Mouse (Mus musculus) right cerebral cortex, postnatal 10 days (tissue): ENCODE data around the gene Plekhh3.

Experiments
- DNase-seq, 2 experiments: peaks; one replicate each; pipeline ENCODE4 v3.0.0; 2021; ENCODE audit warnings: low spot score in 2 of 2

Plekhh3 gene

DNA sequence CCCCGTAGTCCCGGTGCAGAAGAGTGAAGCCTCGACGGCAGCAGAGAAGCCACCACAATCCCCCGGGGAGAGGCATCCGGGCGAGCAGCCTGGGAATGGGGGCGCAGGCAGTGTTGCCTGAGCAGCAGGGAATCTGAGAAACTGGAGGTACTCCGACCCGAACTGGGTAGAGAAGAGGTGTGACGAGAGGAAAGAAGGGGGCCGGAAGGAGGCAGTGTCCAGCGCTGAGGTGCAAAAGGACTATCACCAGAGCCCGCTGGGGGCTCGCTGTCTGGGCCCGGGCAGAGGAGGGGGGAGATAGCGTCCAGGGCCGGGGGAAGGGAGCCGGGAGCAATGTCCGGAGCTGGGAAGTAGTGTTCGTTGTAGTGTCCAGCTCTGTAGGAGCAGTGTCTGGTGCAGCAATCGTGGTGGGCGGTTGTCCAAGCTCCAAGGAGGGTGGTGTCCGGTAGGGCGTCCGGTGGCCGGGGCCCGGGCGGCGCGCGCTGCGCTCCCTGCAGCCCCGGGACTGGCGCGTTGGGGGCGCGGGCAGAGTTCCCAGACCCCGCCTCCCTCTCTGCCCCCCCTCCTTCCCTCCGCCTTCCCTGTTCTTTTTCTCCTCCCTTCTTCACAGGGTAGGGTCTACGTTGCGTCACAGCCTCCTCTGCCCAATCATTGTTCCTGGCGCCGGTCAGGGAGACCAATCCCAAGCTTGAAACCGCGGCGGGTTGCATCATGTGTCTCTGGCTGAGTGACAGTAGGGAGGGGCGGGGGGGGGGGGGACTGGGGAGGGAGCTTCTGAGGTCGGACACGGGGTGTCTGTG lies at the start of gene Plekhh3:
Gene Plekhh3 (minus strand): TSS at position 541 of the 800 bp plus-strand sequence.
- DNase-seq = peak; percentile 98 to 99

DNA sequence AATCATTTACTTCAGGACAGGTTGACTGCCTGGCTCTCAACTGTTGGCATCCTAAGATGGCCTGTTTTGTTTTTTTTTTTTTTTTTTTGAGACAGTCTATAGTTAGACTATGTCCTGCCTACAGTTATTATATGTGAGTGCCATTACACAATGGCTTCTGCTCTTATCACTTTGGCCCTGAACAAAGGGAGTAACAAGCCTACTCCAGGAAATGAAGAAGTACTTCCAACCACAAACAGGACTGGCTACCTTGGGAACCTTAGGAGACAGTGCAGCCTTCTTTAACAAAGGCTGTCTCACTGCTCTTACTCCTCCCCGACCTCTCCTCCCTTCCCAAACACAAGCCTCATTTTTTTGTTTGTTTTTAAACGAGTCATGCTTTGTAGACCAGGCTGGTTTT lies 49.7 kb upstream of the Plekhh3 start:
- no peak for DNase-seq

DNA sequence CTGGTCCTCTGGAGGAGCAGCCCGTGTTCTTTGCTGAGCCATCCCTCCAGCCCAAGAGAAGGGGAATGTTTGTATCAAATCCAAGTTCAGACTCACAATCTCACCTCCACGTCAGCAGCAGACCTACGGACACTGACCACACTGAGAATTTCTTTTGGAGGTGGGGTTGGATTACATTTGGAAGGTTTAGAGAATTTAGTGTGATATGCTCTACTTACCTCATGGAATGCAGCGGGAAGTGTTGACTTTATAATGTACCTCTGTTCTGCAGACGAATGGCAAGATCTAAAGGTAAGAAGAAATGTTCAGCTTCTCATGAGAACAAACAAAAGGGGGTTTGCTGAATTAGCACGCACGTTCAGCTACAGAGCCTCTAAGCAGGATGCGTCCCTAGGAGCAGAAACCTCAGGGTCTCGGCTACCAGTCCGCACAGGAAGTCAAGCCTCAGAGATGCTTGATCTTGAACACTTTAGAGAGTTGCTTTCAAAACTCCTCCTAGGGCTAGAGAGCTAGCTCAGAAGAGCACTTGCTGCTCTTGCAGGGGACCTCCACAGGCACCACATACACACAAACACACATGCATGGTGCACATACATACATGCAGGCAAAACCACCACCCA lies 47.4 kb upstream of the Plekhh3 start:
- no peak for DNase-seq

- no peak for DNase-seq
Measured at GRCm38 (mm10) chr11:101216936-101217335, 45.8 kb upstream of the Plekhh3 start.

- DNase-seq = no peak
Measured at GRCm38 (mm10) chr11:101211970-101212369, 40.8 kb upstream of the Plekhh3 start.

GRCm38 (mm10) chr11:101200986-101201385 lies 29.8 kb upstream of the Plekhh3 start:
- DNase-seq = peak in 1 of 2 experiments; percentile 72

GRCm38 (mm10) chr11:101199555-101199954 lies 28.4 kb upstream of the Plekhh3 start:
- DNase-seq = no peak

DNA sequence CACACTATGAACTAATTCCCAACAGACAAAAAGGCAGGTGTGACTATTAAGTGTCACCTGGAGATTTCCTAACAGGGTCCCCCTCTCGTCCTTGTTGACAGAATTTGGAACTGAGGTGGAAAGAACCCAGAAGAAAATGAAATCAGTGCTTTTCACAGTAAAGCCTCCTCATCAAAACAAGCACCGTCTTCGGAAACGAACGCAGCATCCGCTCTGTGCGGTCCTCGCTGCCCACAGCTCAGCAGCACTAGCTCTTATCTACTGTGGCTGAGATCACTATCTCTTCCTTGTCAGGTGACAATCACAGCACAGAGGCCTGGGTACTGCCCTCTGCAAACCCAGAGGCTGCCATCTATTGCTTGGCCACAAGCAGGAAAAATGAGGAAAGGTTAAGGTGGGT lies 25.0 kb upstream of the Plekhh3 start:
- no peak for DNase-seq

GRCm38 (mm10) chr11:101195571-101195970 lies 24.4 kb upstream of the Plekhh3 start:
- DNase-seq = no peak

- DNase-seq = no peak
Measured at GRCm38 (mm10) chr11:101195101-101195500, 23.9 kb upstream of the Plekhh3 start.

DNA sequence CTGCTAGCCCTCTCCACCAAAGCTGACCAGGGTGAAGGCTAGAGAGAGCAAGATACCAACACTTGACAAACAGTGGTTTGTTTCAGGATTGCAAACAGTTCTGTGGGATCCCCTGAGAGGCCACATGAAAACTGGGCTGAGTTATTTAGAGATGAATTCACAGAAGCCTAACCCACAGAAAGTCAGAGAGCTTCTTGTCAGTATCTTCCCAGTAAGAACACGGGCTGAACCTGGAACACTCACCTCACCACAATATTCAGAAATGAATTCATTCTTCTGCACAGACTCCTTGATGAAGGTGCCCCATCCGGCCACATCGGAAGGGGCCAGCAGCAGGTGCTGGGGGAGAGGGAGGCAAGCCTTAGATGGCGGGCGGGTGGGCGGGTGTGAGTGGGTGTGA lies 23.5 kb upstream of the Plekhh3 start:
- DNase-seq = no peak

GRCm38 (mm10) chr11:101194137-101194536 lies 23.0 kb upstream of the Plekhh3 start:
- DNase-seq = no peak

GRCm38 (mm10) chr11:101193076-101193475 lies 21.9 kb upstream of the Plekhh3 start:
- no peak for DNase-seq

- no peak for DNase-seq
Measured at GRCm38 (mm10) chr11:101192646-101193045, 21.5 kb upstream of the Plekhh3 start.

GRCm38 (mm10) chr11:101191919-101192470 lies 20.8 kb upstream of the Plekhh3 start:
- no peak for DNase-seq

GRCm38 (mm10) chr11:101190913-101191907 lies 20.1 kb upstream of the Plekhh3 start:
- peak in 1 of 2 experiments; percentile 33 for DNase-seq

DNA sequence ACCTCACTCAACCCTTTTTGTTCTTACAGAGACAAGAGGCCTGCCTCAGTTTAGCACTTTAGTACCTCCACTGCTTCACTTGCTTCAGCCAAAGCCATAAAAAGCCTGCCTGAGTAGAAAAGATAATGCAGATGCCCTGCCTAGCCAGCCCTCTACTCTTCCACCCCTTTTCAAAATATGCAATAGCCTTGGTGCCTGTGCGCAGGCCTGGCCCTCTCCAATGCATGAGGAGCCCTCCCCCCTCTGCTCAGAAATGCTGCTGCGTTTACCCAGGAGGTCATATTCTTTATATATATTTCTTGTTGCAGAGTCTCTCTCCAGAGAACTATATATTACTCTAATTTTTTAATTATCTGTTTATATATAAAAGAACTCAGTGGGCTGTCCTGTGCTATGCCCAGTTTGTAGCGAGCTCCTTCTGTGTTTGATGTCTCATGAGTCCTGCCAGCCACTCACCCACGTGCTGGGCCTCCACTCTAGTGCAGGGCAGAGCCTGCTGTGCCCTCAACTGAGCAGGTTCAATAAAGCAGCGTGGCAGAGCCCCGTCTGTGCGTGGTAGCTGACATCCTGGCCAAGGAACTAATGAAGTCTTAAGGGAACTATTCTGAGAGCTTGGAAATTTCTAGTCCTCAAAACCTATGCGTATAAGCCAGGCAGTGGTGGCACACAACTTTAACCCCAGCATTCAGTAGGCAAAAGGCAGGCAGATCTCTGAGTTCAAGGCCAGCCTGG lies 19.2 kb upstream of the Plekhh3 start:
- no peak for DNase-seq

- peak; percentile 75 to 82 for DNase-seq
Measured at GRCm38 (mm10) chr11:101189495-101190180, 18.5 kb upstream of the Plekhh3 start.

DNA sequence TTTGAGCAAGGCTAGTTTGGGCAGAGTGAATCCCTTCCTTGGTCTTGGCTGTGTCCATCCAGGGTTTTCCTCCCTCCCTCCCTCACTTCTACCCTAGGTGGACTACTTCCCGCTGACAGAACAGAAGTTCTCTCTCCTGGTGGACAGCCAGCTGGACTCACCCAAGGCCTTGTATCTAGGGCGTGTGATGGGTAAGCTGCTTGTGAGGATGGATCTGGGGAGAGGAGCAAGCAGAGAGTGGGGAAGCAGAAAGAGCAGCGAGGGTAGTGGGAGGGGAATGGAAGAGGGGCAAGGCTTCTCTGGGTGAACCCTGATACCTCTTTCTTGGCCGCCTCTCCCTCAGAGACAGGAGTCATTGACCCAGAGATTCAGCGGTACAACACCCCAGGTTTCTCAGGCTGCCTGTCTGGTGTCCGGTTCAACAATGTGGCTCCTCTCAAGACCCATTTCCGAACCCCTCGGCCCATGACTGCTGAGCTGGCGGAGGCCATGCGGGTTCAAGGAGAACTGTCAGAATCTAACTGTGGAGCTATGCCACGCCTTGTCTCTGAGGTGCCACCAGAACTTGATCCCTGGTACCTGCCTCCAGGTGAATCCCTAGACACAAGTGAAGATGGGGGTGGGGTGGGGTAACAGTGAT lies 17.1 kb upstream of the Plekhh3 start:
- no peak for DNase-seq

DNA sequence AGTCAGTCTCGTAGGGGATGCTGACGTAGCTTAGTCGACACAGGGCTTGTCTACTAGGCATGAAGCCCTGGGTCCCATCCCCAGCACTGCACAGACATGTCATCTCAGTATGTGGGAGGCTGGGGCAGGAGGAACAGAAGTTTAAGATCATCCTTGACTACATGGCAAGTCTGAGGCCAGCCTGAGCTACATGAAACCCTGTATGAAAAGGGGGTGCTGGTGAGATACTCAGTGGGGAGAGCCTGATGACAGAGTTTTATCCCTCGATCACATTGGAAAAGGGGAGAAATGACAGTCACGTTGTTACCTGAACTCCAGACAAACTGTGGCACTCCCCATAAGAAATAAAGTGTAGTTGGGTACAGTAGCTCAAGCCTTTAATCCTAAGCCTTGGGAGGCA lies 16.4 kb upstream of the Plekhh3 start:
- no peak for DNase-seq
